ENCODE assay signal across 15 mouse cellular contexts in genomic region chr5:133806891-133807290, GRCm38 (mm10).
A peak's percentile ranks its signal among the peaks of the same experiment; 100 is the strongest.
DNase-seq lines count a peak whose midpoint lies in the region; ATAC-seq and TF ChIP-seq lines count a peak whose summit lies in the region.
"Had no signal": no experiment of that assay in that cellular context is flagged by ENCODE, and none has a peak within 500 bp of the region (broad histone marks: within the 10 kb centered on the region; RNA-seq: fewer than 3 reads in every experiment).

No protein-coding gene starts in this region.

- ATAC-seq in embryonic facial prominence, embryonic 14.5 days (ENCODE audit: low read depth), result no peak
- no peak for ATAC-seq in midbrain, embryonic 13.5 days
- no peak for ATAC-seq in midbrain, embryonic 16.5 days
- ATAC-seq: liver, embryonic 12.5 days had no signal

- no peaks in the 10 kb centered on the region for H3K27me3 ChIP-seq in embryonic facial prominence, embryonic 14.5 days (replicated peaks; ENCODE audit: control insufficient read depth, insufficient read depth, low read length)
- no peaks in the 10 kb centered on the region for H3K27me3 ChIP-seq in embryonic facial prominence, embryonic 10.5 days (replicated peaks; ENCODE audit: low read depth, poor library complexity, severe bottlenecking)
- no peaks in the 10 kb centered on the region; the same call in 1 of the 2 replicates for H3K27me3 ChIP-seq in midbrain, embryonic 13.5 days
- H3K27me3 ChIP-seq in midbrain, embryonic 16.5 days (ENCODE audit: control insufficient read depth, insufficient read depth, low read depth, low read length), result 0 out of 2 replicates have a peak, but pooled peaks cover 6% of the 10 kb centered on the region
- H3K27me3 ChIP-seq: embryonic facial prominence, embryonic 13.5 days; liver, embryonic 12.5 days had no signal

- H3K4me1 ChIP-seq in embryonic facial prominence, embryonic 14.5 days (ENCODE audit: control insufficient read depth, insufficient read depth, low read length), result no peaks in the 10 kb centered on the region
- H3K4me1 ChIP-seq in embryonic facial prominence, embryonic 10.5 days, result no peaks in the 10 kb centered on the region
- H3K4me1 ChIP-seq in midbrain, embryonic 13.5 days (replicated peaks), result peaks cover 9% of the 10 kb centered on the region; the same call in 1 of the 2 replicates
- H3K4me1 ChIP-seq in midbrain, embryonic 16.5 days (ENCODE audit: control insufficient read depth, insufficient read depth, low read length), result peaks cover 2% of the 10 kb centered on the region; the same call in 1 of the 2 replicates
- H3K4me1 ChIP-seq: liver, embryonic 12.5 days had no signal

- no peaks in the 10 kb centered on the region for H3K9me3 ChIP-seq in embryonic facial prominence, embryonic 14.5 days (ENCODE audit: control insufficient read depth, low read length)
- H3K9me3 ChIP-seq in embryonic facial prominence, embryonic 10.5 days, result no peaks in the 10 kb centered on the region
- no peaks in the 10 kb centered on the region for H3K9me3 ChIP-seq in midbrain, embryonic 13.5 days
- no peaks in the 10 kb centered on the region for H3K9me3 ChIP-seq in midbrain, embryonic 16.5 days (replicated peaks; ENCODE audit: control insufficient read depth, low read length, poor library complexity, severe bottlenecking)
- H3K9me3 ChIP-seq: embryonic facial prominence, embryonic 13.5 days; liver, embryonic 12.5 days had no signal

- H3K4me2 ChIP-seq in embryonic facial prominence, embryonic 14.5 days (ENCODE audit: low read depth, low read length), result no peak overlapping the region
- H3K4me2 ChIP-seq in midbrain, embryonic 13.5 days (replicated peaks), result no peak overlapping the region
- H3K4me2 ChIP-seq in midbrain, embryonic 16.5 days (ENCODE audit: low read length), result no peak overlapping the region
- H3K4me2 ChIP-seq: embryonic facial prominence, embryonic 13.5 days; liver, embryonic 12.5 days had no signal

- no peak overlapping the region for H3K27ac ChIP-seq in embryonic facial prominence, embryonic 14.5 days (replicated peaks; ENCODE audit: low read depth, low read length)
- H3K27ac ChIP-seq in embryonic facial prominence, embryonic 10.5 days (replicated peaks), result no peak overlapping the region
- 0 out of 2 replicates have a peak overlapping the region, but pooled peaks have one; percentile 7 for H3K27ac ChIP-seq in midbrain, embryonic 13.5 days
- H3K27ac ChIP-seq in midbrain, embryonic 16.5 days (ENCODE audit: low read length), result no peak overlapping the region
- peak overlapping the region; percentile 74; the same call in 1 of the 2 replicates for H3K27ac ChIP-seq in layer of hippocampus, adult 2 months
- H3K27ac ChIP-seq: embryonic facial prominence, embryonic 13.5 days; liver, embryonic 12.5 days had no signal

- WGBS in embryonic facial prominence, embryonic 14.5 days, result 51% methylated on average over 7 of the region's 7 CpGs
- 66% methylated on average over 7 of the region's 7 CpGs for WGBS in embryonic facial prominence, embryonic 10.5 days
- 37% methylated on average over 7 of the region's 7 CpGs for WGBS in midbrain, embryonic 13.5 days
- 33% methylated on average over 7 of the region's 7 CpGs for WGBS in midbrain, embryonic 16.5 days

- H3K36me3 ChIP-seq in embryonic facial prominence, embryonic 14.5 days (ENCODE audit: control insufficient read depth, insufficient read depth, low read length), result no peaks in the 10 kb centered on the region
- H3K36me3 ChIP-seq in embryonic facial prominence, embryonic 10.5 days (replicated peaks), result no peaks in the 10 kb centered on the region
- H3K36me3 ChIP-seq in midbrain, embryonic 13.5 days, result no peaks in the 10 kb centered on the region
- no peaks in the 10 kb centered on the region for H3K36me3 ChIP-seq in midbrain, embryonic 16.5 days (ENCODE audit: control insufficient read depth, insufficient read depth, low read length)
- H3K36me3 ChIP-seq: embryonic facial prominence, embryonic 13.5 days; liver, embryonic 12.5 days had no signal

- no peak overlapping the region for H3K9ac ChIP-seq in embryonic facial prominence, embryonic 14.5 days (ENCODE audit: low read depth, low read length)
- H3K9ac ChIP-seq in midbrain, embryonic 13.5 days (replicated peaks), result no peak overlapping the region
- no peak overlapping the region for H3K9ac ChIP-seq in midbrain, embryonic 16.5 days (ENCODE audit: low read depth, low read length)
- H3K9ac ChIP-seq: embryonic facial prominence, embryonic 13.5 days; liver, embryonic 12.5 days had no signal

- no peak for TF ChIP-seq CTCF in layer of hippocampus, adult 2 months (conservative IDR thresholded peaks at IDR 0.05)

- peak; percentile 42 for DNase-seq in embryonic facial prominence, embryonic 14.5 days (ENCODE audit: low spot score)
- DNase-seq in embryonic facial prominence, embryonic 10.5 days (ENCODE audit: low spot score), result no peak
- peak; percentile 50 to 55 for DNase-seq in layer of hippocampus, adult 2 months (ENCODE audit: low spot score in 2 of 2)
- DNase-seq in right cerebral cortex, postnatal 25 days, result peak; percentile 42
- no peak for DNase-seq in lung, postnatal 4 days
- DNase-seq in testis, postnatal 10 days (ENCODE audit: low spot score), result no peak
- DNase-seq: adrenal gland, adult 2 months; cerebellum, postnatal 25 days; heart, postnatal 4 days; kidney, adult 2 months; lung, postnatal 10 days had no signal

- H3K4me3 ChIP-seq in embryonic facial prominence, embryonic 14.5 days (ENCODE audit: low read depth, low read length), result no peak overlapping the region
- H3K4me3 ChIP-seq in embryonic facial prominence, embryonic 10.5 days, result no peak overlapping the region
- H3K4me3 ChIP-seq in midbrain, embryonic 13.5 days (replicated peaks), result no peak overlapping the region
- no peak overlapping the region for H3K4me3 ChIP-seq in midbrain, embryonic 16.5 days (ENCODE audit: low read depth, low read length)
- no peak overlapping the region for H3K4me3 ChIP-seq in layer of hippocampus, adult 2 months
- H3K4me3 ChIP-seq: embryonic facial prominence, embryonic 13.5 days; liver, embryonic 12.5 days had no signal

Comparison
In these comparisons a context has a peak if more than half of its experiments do, and no peak if none do; other contexts are left out.
1. DNase-seq: peak in embryonic facial prominence, embryonic 14.5 days (single experiment), layer of hippocampus, adult 2 months (2 of 2) and right cerebral cortex, postnatal 25 days (single experiment); none in embryonic facial prominence, embryonic 10.5 days (single experiment), lung, postnatal 4 days (0 of 2) and testis, postnatal 10 days (single experiment).
2. H3K27ac ChIP-seq: peak in midbrain, embryonic 13.5 days (single experiment) and layer of hippocampus, adult 2 months (single experiment); none in embryonic facial prominence, embryonic 14.5 days (single experiment), embryonic facial prominence, embryonic 10.5 days (single experiment) and midbrain, embryonic 16.5 days (single experiment).